Comparison of ENCODE assay signal across 35 mouse cellular contexts in genomic region chr5:124746220-124746619, GRCm38 (mm10). TPM values are rescaled to one million over a fixed set of nuclear protein-coding genes. Genes with fewer than 3 reads are reported as not detected.
"Had no signal": no experiment of that assay in that cellular context is flagged by ENCODE, and none has a peak within 500 bp of the region (broad histone marks: within the 10 kb centered on the region; RNA-seq: fewer than 3 reads in every experiment).

No protein-coding gene starts in this region.

- H3K36me3 ChIP-seq: limb, embryonic 10.5 days; limb, embryonic 12.5 days; limb, embryonic 13.5 days; limb, embryonic 15.5 days; liver, embryonic 12.5 days; liver, embryonic 13.5 days; liver, embryonic 15.5 days; lung, embryonic 15.5 days; midbrain, embryonic 10.5 days; midbrain, embryonic 12.5 days; midbrain, embryonic 15.5 days; neural tube, embryonic 12.5 days had no signal

- H3K9me3 ChIP-seq: limb, embryonic 10.5 days; limb, embryonic 13.5 days; limb, embryonic 15.5 days; liver, embryonic 15.5 days; lung, embryonic 15.5 days; midbrain, embryonic 15.5 days had no signal

- H3K27me3 ChIP-seq: limb, embryonic 12.5 days; limb, embryonic 13.5 days; limb, embryonic 15.5 days; liver, embryonic 12.5 days; liver, embryonic 13.5 days; liver, embryonic 15.5 days; lung, embryonic 15.5 days; midbrain, embryonic 12.5 days; midbrain, embryonic 15.5 days; neural tube, embryonic 12.5 days had no signal

- H3K4me3 ChIP-seq: limb, embryonic 10.5 days; limb, embryonic 12.5 days; limb, embryonic 13.5 days; limb, embryonic 15.5 days; liver, embryonic 12.5 days; liver, embryonic 13.5 days; liver, embryonic 15.5 days; lung, embryonic 15.5 days; megakaryocyte, embryonic 14.5 days; midbrain, embryonic 10.5 days; midbrain, embryonic 12.5 days; midbrain, embryonic 15.5 days; myocyte; neural tube, embryonic 12.5 days had no signal

- H3K9ac ChIP-seq: limb, embryonic 12.5 days; limb, embryonic 13.5 days; limb, embryonic 15.5 days; liver, embryonic 12.5 days; liver, embryonic 13.5 days; liver, embryonic 14.5 days; liver, embryonic 15.5 days; liver, postnatal 0 days; lung, embryonic 14.5 days; lung, embryonic 15.5 days; midbrain, embryonic 12.5 days; midbrain, embryonic 15.5 days; neural tube, embryonic 12.5 days had no signal

- H3K4me1 ChIP-seq: limb, embryonic 10.5 days; limb, embryonic 12.5 days; limb, embryonic 13.5 days; limb, embryonic 15.5 days; liver, embryonic 12.5 days; liver, embryonic 13.5 days; liver, embryonic 15.5 days; lung, embryonic 15.5 days; megakaryocyte, embryonic 14.5 days; midbrain, embryonic 10.5 days; midbrain, embryonic 12.5 days; midbrain, embryonic 15.5 days; neural tube, embryonic 12.5 days had no signal

- ATAC-seq: liver, embryonic 12.5 days; liver, postnatal 0 days; lung, postnatal 0 days; midbrain, embryonic 15.5 days; midbrain, embryonic 16.5 days had no signal

- DNase-seq: left cerebral cortex, postnatal 4 days; liver; liver, embryonic 13.5 days; liver, postnatal 0 days; lung, adult 18-20 months; lung, adult 2 months; lung, embryonic 14.5 days; lung, postnatal 10 days; lung, postnatal 14 days; lung, postnatal 36 days; lung, postnatal 4 days; midbrain, embryonic 14.5 days had no signal

- H3K27ac ChIP-seq: limb, embryonic 10.5 days; limb, embryonic 12.5 days; limb, embryonic 13.5 days; limb, embryonic 15.5 days; liver, embryonic 12.5 days; liver, embryonic 13.5 days; liver, embryonic 14.5 days; liver, embryonic 15.5 days; lung, embryonic 15.5 days; macrophage; midbrain, embryonic 10.5 days; midbrain, embryonic 12.5 days; midbrain, embryonic 15.5 days; neural tube, embryonic 12.5 days had no signal

- H3K4me2 ChIP-seq: limb, embryonic 12.5 days; limb, embryonic 13.5 days; limb, embryonic 15.5 days; liver, embryonic 11.5 days; liver, embryonic 12.5 days; liver, embryonic 13.5 days; liver, embryonic 15.5 days; lung, embryonic 14.5 days; lung, embryonic 15.5 days; midbrain, embryonic 12.5 days; midbrain, embryonic 15.5 days; neural tube, embryonic 12.5 days had no signal

RNA-seq across cellular contexts. Expression of gene Dnah10, which starts 21.3 kb away (rescaled TPM):
- total RNA-seq: liver, adult 2 months; megakaryocyte progenitor cell, adult 5-6 weeks; megakaryocyte-erythroid progenitor cell, adult 5-6 weeks; monocyte, adult 5-6 weeks had no signal
- polyA plus RNA-seq: limb, embryonic 11.5 days; liver, adult 2 months; liver, embryonic 13.5 days; liver, embryonic 15.5 days; liver, postnatal 0 days; macrophage had no signal
